Mouse (Mus musculus): ENCODE measurements at regions not wholly inside any gene's neighbourhood (a gene's known extent, or its start where the extent isn't known, plus 50 kb on each side); places are given as distances from the start of the nearest gene placed in this dataset.
A peak's percentile ranks its signal among the peaks of the same experiment; 100 is the strongest.

GRCm38 (mm10) chr3:143912433-143912832 is 292.6 kb downstream of the Lmo4 start:
- peaks cover 8% of the 10 kb centered on the region; the same call in 1 of the 2 replicates for H3K4me1 ChIP-seq
- H3K27ac ChIP-seq, result no peak overlapping the region
- no peaks in the 10 kb centered on the region for H3K36me3 ChIP-seq
- no peak overlapping the region for H3K4me3 ChIP-seq (replicated peaks)
- ATAC-seq (replicated peaks; ENCODE audit: low FRiP score), result no peak
- H3K9me3 ChIP-seq (replicated peaks), result no peaks in the 10 kb centered on the region
- no peaks in the 10 kb centered on the region for H3K27me3 ChIP-seq
- H3K9ac ChIP-seq, result no peak overlapping the region
- no peak overlapping the region for H3K4me2 ChIP-seq
- WGBS, result 77% methylated on average over 6 of the region's 6 CpGs

GRCm38 (mm10) chr3:143909341-143909740 is 295.7 kb downstream of the Lmo4 start:
- Histone ChIP-seq H3K36me3 (no peaks in the 10 kb centered on the region), H3K9ac (no peak overlapping the region), H3K9me3 (replicated peaks) (no peaks in the 10 kb centered on the region), H3K4me1 (peaks cover 1% of the 10 kb centered on the region; the same call in 1 of the 2 replicates), H3K4me3 (replicated peaks) (no peak overlapping the region), H3K27me3 (no peaks in the 10 kb centered on the region), H3K27ac (no peak overlapping the region), H3K4me2 (no peak overlapping the region)
- 74% methylated on average over 6 of the region's 6 CpGs for WGBS
- ATAC-seq (replicated peaks; ENCODE audit: low FRiP score), result no peak

GRCm38 (mm10) chr3:143903421-143903820 is 301.6 kb downstream of the Lmo4 start:
- Histone ChIP-seq H3K4me3 (replicated peaks) (no peak overlapping the region), H3K9me3 (replicated peaks) (no peaks in the 10 kb centered on the region), H3K27me3 (no peaks in the 10 kb centered on the region), H3K36me3 (no peaks in the 10 kb centered on the region), H3K9ac (no peak overlapping the region), H3K4me2 (no peak overlapping the region), H3K4me1 (no peaks in the 10 kb centered on the region), H3K27ac (no peak overlapping the region)
- WGBS, result 87% methylated on average over 2 of the region's 2 CpGs
- no peak for ATAC-seq (replicated peaks; ENCODE audit: low FRiP score)

- no peaks in the 10 kb centered on the region for H3K9me3 ChIP-seq (replicated peaks)
- H3K9ac ChIP-seq, result no peak overlapping the region
- no peaks in the 10 kb centered on the region for H3K36me3 ChIP-seq
- H3K4me3 ChIP-seq (replicated peaks), result no peak overlapping the region
- no peak overlapping the region for H3K4me2 ChIP-seq
- ATAC-seq (replicated peaks; ENCODE audit: low FRiP score), result no peak
- no peak overlapping the region for H3K27ac ChIP-seq
- H3K27me3 ChIP-seq, result no peaks in the 10 kb centered on the region
- H3K4me1 ChIP-seq, result no peaks in the 10 kb centered on the region
- WGBS, result 83% methylated on average over 2 of the region's 2 CpGs
These were observed 324.2 kb downstream of the Lmo4 start for GRCm38 (mm10) chr3:143880813-143881212.

GRCm38 (mm10) chr3:143873876-143874275 is 331.1 kb downstream of the Lmo4 start:
- no peak overlapping the region for H3K4me3 ChIP-seq (replicated peaks)
- no peak overlapping the region for H3K9ac ChIP-seq
- H3K4me1 ChIP-seq, result no peaks in the 10 kb centered on the region
- no peak overlapping the region for H3K4me2 ChIP-seq
- WGBS, result 92% methylated on average over 3 of the region's 3 CpGs
- no peaks in the 10 kb centered on the region for H3K36me3 ChIP-seq
- no peak for ATAC-seq (replicated peaks; ENCODE audit: low FRiP score)
- no peaks in the 10 kb centered on the region for H3K9me3 ChIP-seq (replicated peaks)
- no peak overlapping the region for H3K27ac ChIP-seq
- no peaks in the 10 kb centered on the region for H3K27me3 ChIP-seq

- 86% methylated on average over 4 of the region's 4 CpGs for whole genome bisulfite sequencing
These were observed 338.5 kb downstream of the Lmo4 start for GRCm38 (mm10) chr3:143866521-143866920.

GRCm38 (mm10) chr3:143865626-143866025 is 339.4 kb downstream of the Lmo4 start:
- H3K36me3 ChIP-seq, result no peaks in the 10 kb centered on the region
- no peak for ATAC-seq (replicated peaks; ENCODE audit: low FRiP score)
- 74% methylated on average over 7 of the region's 7 CpGs for WGBS
- H3K9ac ChIP-seq, result no peak overlapping the region
- no peaks in the 10 kb centered on the region for H3K9me3 ChIP-seq (replicated peaks)
- no peaks in the 10 kb centered on the region for H3K27me3 ChIP-seq
- H3K4me1 ChIP-seq, result peaks cover 18% of the 10 kb centered on the region
- H3K4me3 ChIP-seq (replicated peaks), result no peak overlapping the region
- H3K27ac ChIP-seq, result no peak overlapping the region
- H3K4me2 ChIP-seq, result no peak overlapping the region

More at GRCm38 (mm10) chr3:143866521-143866920, 338.5 kb downstream of the Lmo4 start:
- H3K4me2 ChIP-seq, result no peak overlapping the region
- ATAC-seq (replicated peaks; ENCODE audit: low FRiP score), result no peak
- no peaks in the 10 kb centered on the region for H3K36me3 ChIP-seq
- H3K27ac ChIP-seq, result no peak overlapping the region
- no peak overlapping the region for H3K9ac ChIP-seq
- H3K9me3 ChIP-seq (replicated peaks), result no peaks in the 10 kb centered on the region
- H3K27me3 ChIP-seq, result no peaks in the 10 kb centered on the region
- H3K4me1 ChIP-seq, result peaks cover 18% of the 10 kb centered on the region
- no peak overlapping the region for H3K4me3 ChIP-seq (replicated peaks)

- no peak overlapping the region for H3K4me3 ChIP-seq (replicated peaks)
- H3K9ac ChIP-seq, result no peak overlapping the region
- peak overlapping the region; percentile 32; the same call in 1 of the 2 replicates for H3K4me2 ChIP-seq
- H3K36me3 ChIP-seq, result no peaks in the 10 kb centered on the region
- WGBS, result 28% methylated on average over 10 of the region's 10 CpGs
- no peak overlapping the region for H3K27ac ChIP-seq
- H3K27me3 ChIP-seq, result no peaks in the 10 kb centered on the region
- no peaks in the 10 kb centered on the region for H3K9me3 ChIP-seq (replicated peaks)
- 0 out of 2 replicates have a peak, but pooled peaks have one; percentile 17 for ATAC-seq (replicated peaks; ENCODE audit: low FRiP score)
- H3K4me1 ChIP-seq, result peaks cover 18% of the 10 kb centered on the region
These were observed 340.5 kb downstream of the Lmo4 start for GRCm38 (mm10) chr3:143864490-143864889.

GRCm38 (mm10) chr3:143862531-143862930 is 342.5 kb downstream of the Lmo4 start:
- no peaks in the 10 kb centered on the region for H3K27me3 ChIP-seq
- peaks cover 18% of the 10 kb centered on the region for H3K4me1 ChIP-seq
- ATAC-seq (replicated peaks; ENCODE audit: low FRiP score), result no peak; the same call in 1 of the 2 replicates
- peak overlapping the region; percentile 30; the same call in 1 of the 2 replicates for H3K4me2 ChIP-seq
- H3K36me3 ChIP-seq, result no peaks in the 10 kb centered on the region
- 16% methylated on average over 11 of the region's 11 CpGs for WGBS
- H3K9me3 ChIP-seq (replicated peaks), result no peaks in the 10 kb centered on the region
- H3K4me3 ChIP-seq (replicated peaks), result no peak overlapping the region
- H3K27ac ChIP-seq, result no peak overlapping the region
- H3K9ac ChIP-seq, result no peak overlapping the region

- H3K27me3 ChIP-seq, result no peaks in the 10 kb centered on the region
- no peak overlapping the region for H3K9ac ChIP-seq
- H3K9me3 ChIP-seq (replicated peaks), result no peaks in the 10 kb centered on the region
- WGBS, result 60% methylated on average over 4 of the region's 4 CpGs
- no peak for ATAC-seq (replicated peaks; ENCODE audit: low FRiP score)
- H3K4me1 ChIP-seq, result peaks cover 18% of the 10 kb centered on the region
- H3K27ac ChIP-seq, result no peak overlapping the region
- no peak overlapping the region for H3K4me2 ChIP-seq
- no peaks in the 10 kb centered on the region for H3K36me3 ChIP-seq
- no peak overlapping the region for H3K4me3 ChIP-seq (replicated peaks)
These were observed 343.2 kb downstream of the Lmo4 start for GRCm38 (mm10) chr3:143861866-143862265.

GRCm38 (mm10) chr3:143835611-143836240 is 369.3 kb downstream of the Lmo4 start:
- Histone ChIP-seq H3K9me3 (replicated peaks) (no peaks in the 10 kb centered on the region), H3K27ac (no peak overlapping the region), H3K9ac (no peak overlapping the region), H3K4me2 (no peak overlapping the region), H3K4me3 (replicated peaks) (no peak overlapping the region), H3K27me3 (no peaks in the 10 kb centered on the region), H3K36me3 (no peaks in the 10 kb centered on the region), H3K4me1 (no peaks in the 10 kb centered on the region)
- 85% methylated on average over 7 of the region's 7 CpGs for WGBS
- ATAC-seq (replicated peaks; ENCODE audit: low FRiP score), result no peak

GRCm38 (mm10) chr3:143834725-143835124 is 370.3 kb downstream of the Lmo4 start:
- no peak for ATAC-seq (replicated peaks; ENCODE audit: low FRiP score)

GRCm38 (mm10) chr3:143823395-143823777 is 381.6 kb downstream of the Lmo4 start:
- H3K27me3 ChIP-seq, result no peaks in the 10 kb centered on the region
- no peak for ATAC-seq (replicated peaks; ENCODE audit: low FRiP score)
- no peaks in the 10 kb centered on the region for H3K36me3 ChIP-seq
- H3K9ac ChIP-seq, result no peak overlapping the region
- H3K4me1 ChIP-seq, result no peaks in the 10 kb centered on the region
- H3K9me3 ChIP-seq (replicated peaks), result no peaks in the 10 kb centered on the region
- WGBS, result 40% methylated on average over 1 of the region's 1 CpGs
- no peak overlapping the region for H3K4me2 ChIP-seq
- H3K4me3 ChIP-seq (replicated peaks), result no peak overlapping the region
- no peak overlapping the region for H3K27ac ChIP-seq

More at GRCm38 (mm10) chr3:143834725-143835124, 370.3 kb downstream of the Lmo4 start:
- 46% methylated on average over 2 of the region's 2 CpGs for WGBS
- H3K27me3 ChIP-seq, result no peaks in the 10 kb centered on the region
- no peaks in the 10 kb centered on the region for H3K9me3 ChIP-seq (replicated peaks)
- no peak overlapping the region for H3K4me2 ChIP-seq
- no peaks in the 10 kb centered on the region for H3K4me1 ChIP-seq
- no peak overlapping the region for H3K9ac ChIP-seq
- H3K36me3 ChIP-seq, result no peaks in the 10 kb centered on the region
- H3K27ac ChIP-seq, result no peak overlapping the region
- no peak overlapping the region for H3K4me3 ChIP-seq (replicated peaks)
